Mouse (Mus musculus) embryonic facial prominence, embryonic 11.5 days (tissue): ENCODE results near the gene Pglyrp1. TPM values are rescaled to one million over a fixed set of nuclear protein-coding genes. Genes with fewer than 3 reads are reported as not detected.

Source experiments
- ATAC-seq: fragments of 200-750 bp; cut with Nextera tagmentation; replicated peaks from 2 replicates; pipeline ENCODE4 v1.8.0; 2017; ENCODE audit warnings: low read depth; ENCODE audit not compliant: insufficient number of reproducible peaks, low FRiP score, low TSS enrichment
- DNase-seq: peaks from one replicate; pipeline ENCODE4 v3.0.0-alpha.2; 2015; ENCODE audit warnings: low spot score
- H3K27ac ChIP-seq: fragments of 300-500 bp; sonication (generic); replicated peaks from 2 replicates; pipeline ENCODE4 v1.5.1; 2014; ENCODE audit warnings: mild to moderate bottlenecking, low read depth, low read length, control low read depth
- H3K27me3 ChIP-seq: fragments of 300-500 bp; sonication (generic); 2 replicates; pipeline ENCODE4 v1.6.1; 2014; ENCODE audit warnings: mild to moderate bottlenecking, low read length, moderate library complexity, mixed read lengths; ENCODE audit not compliant: control insufficient read depth, insufficient read depth
- H3K36me3 ChIP-seq: fragments of 300-500 bp; sonication (generic); replicated peaks from 2 replicates; pipeline ENCODE4 v1.6.1; 2014; ENCODE audit warnings: low read depth, mild to moderate bottlenecking, low read length, moderate library complexity, mixed read lengths; ENCODE audit not compliant: control insufficient read depth, insufficient read depth
- H3K4me1 ChIP-seq: fragments of 300-500 bp; sonication (generic); 2 replicates; pipeline ENCODE4 v1.6.1; 2014; ENCODE audit warnings: low read length, mixed read lengths; ENCODE audit not compliant: control insufficient read depth, insufficient read depth
- H3K4me2 ChIP-seq: fragments of 300-500 bp; sonication (generic); 2 replicates; pipeline ENCODE4 v1.6.1; 2014; ENCODE audit warnings: low read depth, mild to moderate bottlenecking, control low read depth, low read length, moderate library complexity
- H3K4me3 ChIP-seq: fragments of 300-500 bp; sonication (generic); 2 replicates; pipeline ENCODE4 v1.5.1; 2014; ENCODE audit warnings: low read depth, low read length, control low read depth
- H3K9ac ChIP-seq: fragments of 300-500 bp; sonication (generic); replicated peaks from 2 replicates; pipeline ENCODE4 v1.6.1; 2014; ENCODE audit warnings: mild to moderate bottlenecking, control low read depth, low read length
- H3K9me3 ChIP-seq: fragments of 300-500 bp; sonication (generic); replicated peaks from 2 replicates; pipeline ENCODE4 v1.6.1; 2016; ENCODE audit warnings: mild to moderate bottlenecking, low read length, inconsistent platforms, mixed read lengths; ENCODE audit not compliant: control insufficient read depth
- WGBS: fragments of 180-500 bp; shearing (Covaris S2); extraction: QIAGEN DNeasy Blood & Tissue Kit; methylation state at CpG from one replicate; pipeline ENCODE4 v1.1.7; 2014; 5-methylcytosine and 5-hydroxymethylcytosine counted together
- polyA plus RNA-seq: library from polyadenylated mRNA; unstranded; fragments of >200 nt; fragmentation: Nextera tagmentation; extraction: Ambion mirVana; gene quantifications from 2 replicates; pipeline ENCODE4 v1.2.1, GENCODE M21; 2014

The Pglyrp1 gene
- polyA plus RNA-seq, 1 experiment from 2014 or later = 0.70 TPM

DNA sequence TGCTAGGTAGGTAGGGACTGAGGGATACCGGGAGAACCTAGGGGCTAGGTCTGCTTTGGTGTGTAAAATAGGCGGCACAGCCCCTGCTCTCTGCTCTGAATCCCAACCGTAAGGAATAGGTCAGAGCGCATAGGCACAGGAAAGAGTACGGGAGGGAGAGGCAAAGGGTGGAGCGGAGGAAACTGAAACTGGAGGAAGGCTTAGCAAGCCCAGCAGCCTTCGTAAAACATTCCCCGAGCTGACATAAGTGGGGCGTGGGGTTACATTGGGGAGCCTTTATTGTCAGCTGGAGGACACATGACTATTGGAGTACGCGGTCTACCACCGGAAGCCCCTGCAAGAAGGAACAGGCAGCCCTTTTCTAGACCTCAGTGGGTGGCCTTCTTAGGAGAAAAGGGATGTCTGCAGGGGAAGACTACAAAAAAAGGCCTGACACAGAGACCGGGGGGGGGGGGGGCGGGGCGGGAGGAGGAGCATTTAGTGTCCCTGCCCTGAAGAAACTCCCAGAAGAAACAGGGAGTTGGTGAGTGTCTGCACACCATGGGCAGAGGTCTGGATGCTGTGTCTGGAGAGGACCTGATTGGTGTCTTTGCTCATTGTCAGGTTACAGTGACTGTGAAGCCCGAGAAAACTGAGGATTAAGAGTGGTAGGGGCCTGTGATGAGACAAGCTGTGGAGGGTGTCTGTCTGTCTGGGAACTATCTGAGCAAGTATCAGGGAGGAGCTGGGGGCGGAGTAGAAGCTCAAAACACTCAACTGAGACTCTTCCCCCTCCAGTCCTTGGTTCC lies 30.6 kb upstream of the Pglyrp1 start:
- Histone ChIP-seq H3K27me3 (no peaks in the 10 kb centered on the region), H3K4me2 (peak overlapping the region; percentile 48), H3K4me1 (no peaks in the 10 kb centered on the region; the same call in 1 of the 2 replicates), H3K4me3 (peak overlapping the region; percentile 24), H3K9ac (peak overlapping the region; percentile 57), H3K9me3 (no peaks in the 10 kb centered on the region), H3K36me3 (no peaks in the 10 kb centered on the region), H3K27ac (peak overlapping the region; percentile 35; the same call in 1 of the 2 replicates)
- ATAC-seq (peak; percentile 84), DNase-seq (peak; percentile 73)
- WGBS = 5% methylated on average over 14 of the region's 17 CpGs

DNA sequence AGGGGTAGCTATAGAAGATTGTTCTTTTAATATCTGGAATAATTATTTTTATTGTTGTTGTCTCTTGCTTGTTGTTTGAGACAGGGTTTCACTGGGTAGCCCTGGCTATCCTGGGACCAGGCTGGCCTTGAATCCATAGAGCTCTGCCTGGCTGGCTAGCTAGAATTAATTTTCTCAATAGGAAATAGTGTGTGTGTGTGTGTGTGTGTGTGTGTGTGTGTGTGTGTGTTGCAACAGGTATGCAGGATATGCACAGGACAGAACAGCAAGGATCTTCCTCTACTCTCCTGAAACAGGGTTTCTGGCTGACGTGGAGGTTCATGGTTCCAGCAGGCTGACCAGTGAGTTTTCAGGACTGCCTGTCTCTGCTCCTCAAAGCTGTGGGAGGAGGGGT lies 30.0 kb upstream of the Pglyrp1 start:
- ATAC-seq (no peak; the same call in 1 of the 2 replicates), DNase-seq (no peak)
- Histone ChIP-seq H3K27ac (no peak overlapping the region), H3K4me2 (no peak overlapping the region), H3K4me1 (no peaks in the 10 kb centered on the region; the same call in 1 of the 2 replicates), H3K9me3 (no peaks in the 10 kb centered on the region), H3K9ac (no peak overlapping the region), H3K36me3 (no peaks in the 10 kb centered on the region), H3K27me3 (no peaks in the 10 kb centered on the region), H3K4me3 (no peak overlapping the region)
- WGBS = 88% methylated on average over 1 of the region's 1 CpGs

GRCm38 (mm10) chr7:18844811-18845210 lies 26.3 kb upstream of the Pglyrp1 start:
- H3K4me2 ChIP-seq = no peak overlapping the region
- no peak for ATAC-seq
- no peaks in the 10 kb centered on the region; the same call in 1 of the 2 replicates for H3K4me1 ChIP-seq
- no peak overlapping the region for H3K4me3 ChIP-seq
- H3K27ac ChIP-seq = no peak overlapping the region
- no peak for DNase-seq
- no peaks in the 10 kb centered on the region for H3K27me3 ChIP-seq
- WGBS = 46% methylated on average over 5 of the region's 5 CpGs
- H3K9me3 ChIP-seq = no peaks in the 10 kb centered on the region
- no peak overlapping the region for H3K9ac ChIP-seq
- no peaks in the 10 kb centered on the region for H3K36me3 ChIP-seq

DNA sequence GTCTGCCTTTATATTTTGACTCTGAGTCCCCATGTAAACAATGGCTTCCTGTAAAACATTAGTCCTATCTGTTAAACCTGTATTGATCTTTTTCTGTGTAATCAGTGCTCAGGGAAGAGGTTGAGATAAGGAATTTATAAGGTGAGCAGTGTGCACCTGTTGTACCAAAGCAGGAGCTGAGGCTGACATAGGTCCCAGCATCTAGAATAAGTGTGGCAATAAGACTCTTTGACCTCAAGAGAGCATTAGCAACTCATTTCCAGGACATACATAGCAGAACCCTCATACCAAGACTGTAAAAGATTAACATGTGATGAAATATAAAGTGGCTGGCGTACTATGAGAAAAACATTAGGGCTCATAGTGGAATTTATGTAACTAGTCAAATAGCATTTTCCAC lies 22.7 kb upstream of the Pglyrp1 start:
- no peak for DNase-seq
- Histone ChIP-seq H3K4me1 (no peaks in the 10 kb centered on the region), H3K4me2 (no peak overlapping the region), H3K36me3 (no peaks in the 10 kb centered on the region), H3K27ac (no peak overlapping the region), H3K27me3 (no peaks in the 10 kb centered on the region), H3K9me3 (no peaks in the 10 kb centered on the region), H3K9ac (no peak overlapping the region), H3K4me3 (no peak overlapping the region)
- ATAC-seq = no peak
- WGBS = 93% methylated on average over 1 of the region's 1 CpGs

DNA sequence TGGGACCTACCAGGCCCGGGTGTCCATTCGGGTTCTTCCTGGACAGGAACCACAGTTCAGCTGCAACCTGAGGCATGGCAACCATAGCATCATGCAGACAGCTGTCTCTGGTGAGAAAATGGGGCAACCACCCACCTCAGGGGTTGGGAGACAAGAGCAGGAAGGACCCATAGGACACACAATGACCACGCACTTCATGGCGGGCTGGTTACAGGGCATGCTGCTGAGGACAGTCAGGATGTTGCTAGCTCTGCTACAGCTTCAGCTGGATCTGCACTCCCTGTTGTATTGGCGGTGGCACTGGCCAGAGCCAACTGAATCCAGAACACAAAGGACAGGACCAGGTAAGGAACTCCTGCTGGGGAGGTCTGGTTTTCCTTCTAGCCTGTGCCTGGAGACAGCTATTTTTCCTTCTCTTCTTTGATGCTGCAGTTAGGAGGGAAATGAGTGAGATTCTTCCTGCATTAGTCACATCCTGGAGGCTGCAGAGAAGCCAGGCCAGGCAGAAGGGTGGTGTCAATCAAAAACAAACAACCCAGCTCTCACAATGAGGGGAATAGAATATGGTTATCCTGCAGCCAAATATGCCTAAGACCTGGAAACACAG lies 12.7 kb upstream of the Pglyrp1 start:
- H3K4me2 ChIP-seq = no peak overlapping the region
- no peak overlapping the region for H3K4me3 ChIP-seq
- no peaks in the 10 kb centered on the region for H3K9me3 ChIP-seq
- WGBS = 73% methylated on average over 5 of the region's 5 CpGs
- peak; percentile 52; the same call in 1 of the 2 replicates for ATAC-seq
- H3K27ac ChIP-seq = no peak overlapping the region
- H3K27me3 ChIP-seq = no peaks in the 10 kb centered on the region
- no peaks in the 10 kb centered on the region for H3K36me3 ChIP-seq
- H3K4me1 ChIP-seq = no peaks in the 10 kb centered on the region
- no peak overlapping the region for H3K9ac ChIP-seq
- DNase-seq = peak; percentile 21

DNA sequence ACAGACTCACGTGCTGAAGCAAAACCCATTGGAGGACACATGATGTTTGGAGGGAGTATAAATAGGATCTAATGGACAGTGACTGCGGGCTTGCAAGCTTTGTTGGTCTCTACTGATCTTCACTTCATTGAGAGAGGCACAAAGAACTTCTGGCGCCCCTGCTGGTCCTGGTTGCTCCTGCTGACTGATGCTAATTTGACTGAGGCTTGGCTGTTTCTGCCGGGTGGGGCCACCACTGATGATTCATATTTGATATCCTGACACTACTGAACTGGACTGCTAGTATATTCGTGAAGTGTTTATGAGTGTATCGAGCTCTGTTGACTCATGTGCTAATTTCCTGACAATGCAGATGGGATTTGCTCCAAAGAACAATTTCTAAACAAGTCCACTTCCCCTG lies 8.3 kb upstream of the Pglyrp1 start:
- Histone ChIP-seq H3K27me3 (no peaks in the 10 kb centered on the region), H3K4me1 (no peaks in the 10 kb centered on the region), H3K9me3 (no peaks in the 10 kb centered on the region), H3K36me3 (no peaks in the 10 kb centered on the region), H3K4me3 (no peak overlapping the region), H3K4me2 (no peak overlapping the region), H3K27ac (no peak overlapping the region), H3K9ac (no peak overlapping the region)
- 87% methylated on average over 6 of the region's 6 CpGs for WGBS
- no peak for ATAC-seq
- DNase-seq = no peak

- Histone ChIP-seq H3K4me3 (no peak overlapping the region), H3K27ac (no peak overlapping the region), H3K27me3 (no peaks in the 10 kb centered on the region), H3K9ac (no peak overlapping the region), H3K4me2 (no peak overlapping the region), H3K36me3 (no peaks in the 10 kb centered on the region), H3K9me3 (no peaks in the 10 kb centered on the region), H3K4me1 (no peaks in the 10 kb centered on the region)
- WGBS = 86% methylated on average over 2 of the region's 2 CpGs
- DNase-seq (no peak), ATAC-seq (no peak)
These were observed 2.6 kb upstream of the Pglyrp1 start for GRCm38 (mm10) chr7:18868491-18868890.
